In the genomic region with DNA sequence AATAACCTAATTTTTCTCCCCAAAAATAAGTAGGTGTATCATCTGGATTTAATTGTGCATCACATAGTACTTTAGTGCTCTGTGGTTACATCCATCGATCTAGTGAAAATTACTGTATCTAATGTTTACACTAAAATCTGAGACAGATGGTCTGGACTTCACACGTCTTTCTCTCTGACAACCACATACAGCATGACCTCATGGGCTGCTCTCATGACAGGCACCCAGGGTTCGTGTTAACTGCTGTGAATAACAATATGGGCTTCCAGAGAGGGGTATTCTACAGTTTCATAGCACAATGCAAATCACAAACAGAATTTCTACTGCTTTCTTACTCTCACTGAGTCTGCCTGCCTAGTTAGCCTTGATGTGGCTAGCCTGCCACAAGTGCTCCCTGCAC, we compare ENCODE assay signal across 12 mouse cellular contexts. TPM values are rescaled to one million over a fixed set of nuclear protein-coding genes. Genes with fewer than 3 reads are reported as not detected.
"Had no signal": no experiment of that assay in that cellular context is flagged by ENCODE, and none has a peak within 500 bp of the region (broad histone marks: within the 10 kb centered on the region; RNA-seq: fewer than 3 reads in every experiment).

No protein-coding gene starts in this region.

- H3K4me1 ChIP-seq: stomach, embryonic 15.5 days had no signal

- H3K4me3 ChIP-seq: midbrain, embryonic 13.5 days; stomach, embryonic 15.5 days had no signal

- ATAC-seq: midbrain, embryonic 13.5 days had no signal

- H3K27me3 ChIP-seq: midbrain, embryonic 13.5 days; stomach, embryonic 15.5 days had no signal

- H3K9ac ChIP-seq: liver, embryonic 14.5 days; midbrain, embryonic 13.5 days; stomach, embryonic 15.5 days had no signal

- H3K4me2 ChIP-seq: midbrain, embryonic 13.5 days; stomach, embryonic 15.5 days had no signal

- H3K36me3 ChIP-seq: midbrain, embryonic 13.5 days; stomach, embryonic 15.5 days had no signal

- H3K27ac ChIP-seq: kidney, postnatal 0 days; liver, embryonic 14.5 days; midbrain, embryonic 13.5 days; stomach, embryonic 15.5 days had no signal

- H3K9me3 ChIP-seq: midbrain, embryonic 13.5 days; stomach, embryonic 15.5 days had no signal

- DNase-seq: kidney, adult 9 months; kidney, postnatal 36 days; lung, adult 18-20 months; lung, postnatal 36 days; right cerebral cortex, postnatal 14 days; thymus, adult 2 months; thymus, postnatal 36 days had no signal

RNA-seq across cellular contexts. Expression of gene Pdzrn4, which starts 20.4 kb away (rescaled TPM):
- polyA plus RNA-seq: liver, adult 2 months; liver, embryonic 14.5 days had no signal
